In the genomic region with DNA sequence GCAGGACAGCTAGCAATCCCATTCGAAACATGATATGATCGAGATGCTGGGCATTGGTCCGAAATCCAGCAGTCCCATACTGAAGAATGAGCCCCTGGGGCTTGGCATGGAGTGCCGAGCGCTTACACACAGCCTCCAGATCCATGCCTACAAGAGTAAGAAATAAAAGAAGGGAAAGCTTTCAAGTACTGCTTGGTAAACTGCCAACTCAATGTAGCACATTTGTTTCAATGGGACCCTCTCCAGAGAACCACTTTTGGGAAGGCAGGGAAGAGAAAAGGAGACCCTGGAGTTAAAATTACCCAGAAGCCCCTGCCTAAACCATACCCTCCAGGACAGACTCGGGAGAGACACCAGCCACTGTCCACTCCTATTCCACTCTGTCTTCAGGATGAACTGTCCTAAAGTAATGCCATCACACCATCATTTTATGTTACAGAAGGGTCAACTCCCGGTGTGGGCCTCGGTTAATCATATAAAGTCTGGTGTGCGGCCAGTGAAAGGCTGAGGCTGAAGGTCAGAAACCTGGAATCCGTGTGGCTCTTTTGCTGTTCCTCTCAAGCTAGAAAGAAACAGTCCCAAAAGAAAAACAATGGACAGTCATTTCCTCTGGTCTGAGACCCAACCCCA, we compare ENCODE assay signal across 8 mouse cellular contexts. TPM values are rescaled to one million over a fixed set of nuclear protein-coding genes. Genes with fewer than 3 reads are reported as not detected.
DNase-seq lines count a peak whose midpoint lies in the region; ATAC-seq and TF ChIP-seq lines count a peak whose summit lies in the region.

No protein-coding gene starts in this region.

- H3K27me3 ChIP-seq in embryonic facial prominence, embryonic 15.5 days = no peaks in the 10 kb centered on the region
- no peaks in the 10 kb centered on the region for H3K27me3 ChIP-seq in midbrain, embryonic 13.5 days

- H3K4me3 ChIP-seq in gastrocnemius, adult 2 months = peak overlapping the region; percentile 83
- peak overlapping the region; percentile 71 for H3K4me3 ChIP-seq in embryonic facial prominence, embryonic 15.5 days (replicated peaks)
- H3K4me3 ChIP-seq in midbrain, embryonic 13.5 days (replicated peaks) = peak overlapping the region; percentile 77

- H3K36me3 ChIP-seq in embryonic facial prominence, embryonic 15.5 days = peaks cover 39% of the 10 kb centered on the region
- peaks cover 32% of the 10 kb centered on the region for H3K36me3 ChIP-seq in midbrain, embryonic 13.5 days

- H3K9ac ChIP-seq in embryonic facial prominence, embryonic 15.5 days = no peak overlapping the region
- 0 out of 2 replicates have a peak overlapping the region, but pooled peaks have one; percentile 78 for H3K9ac ChIP-seq in midbrain, embryonic 13.5 days (replicated peaks)

- no peak for ATAC-seq in embryonic facial prominence, embryonic 15.5 days (ENCODE audit: insufficient number of reproducible peaks, low FRiP score, low TSS enrichment, low read depth)
- no peak for ATAC-seq in midbrain, embryonic 13.5 days

- no peak overlapping the region for H3K27ac ChIP-seq in gastrocnemius, adult 2 months
- no peak overlapping the region for H3K27ac ChIP-seq in embryonic facial prominence, embryonic 15.5 days (replicated peaks)
- H3K27ac ChIP-seq in midbrain, embryonic 13.5 days = no peak overlapping the region

- TF ChIP-seq CTCF in gastrocnemius, adult 2 months (IDR thresholded peaks at IDR 0.05) = no peak

- no peak for DNase-seq in gastrocnemius, adult 2 months
- no peak for DNase-seq in gastrocnemius, postnatal 10 days
- DNase-seq in kidney, adult 9 months = peak; percentile 60
- no peak for DNase-seq in thymus, postnatal 4 days
- DNase-seq in gastrocnemius, postnatal 25 days = no peak
- DNase-seq in thymus, postnatal 25 days = no peak

- peak overlapping the region; percentile 98 for H3K4me2 ChIP-seq in embryonic facial prominence, embryonic 15.5 days (replicated peaks)
- H3K4me2 ChIP-seq in midbrain, embryonic 13.5 days (replicated peaks) = peak overlapping the region; percentile 99

- 76% methylated on average over 10 of the region's 10 CpGs for WGBS in embryonic facial prominence, embryonic 15.5 days
- WGBS in midbrain, embryonic 13.5 days = 85% methylated on average over 10 of the region's 10 CpGs

- intact Hi-C loops in gastrocnemius, adult 2 months (cut with DNase I) = loop anchor here (5.0 kb wide), 1 partner anchor 103 kb away; the partner anchor contains the start of gene Dop1a

- H3K9me3 ChIP-seq in embryonic facial prominence, embryonic 15.5 days (replicated peaks) = no peaks in the 10 kb centered on the region
- no peaks in the 10 kb centered on the region for H3K9me3 ChIP-seq in midbrain, embryonic 13.5 days

- peaks cover 21% of the 10 kb centered on the region for H3K4me1 ChIP-seq in embryonic facial prominence, embryonic 15.5 days
- H3K4me1 ChIP-seq in midbrain, embryonic 13.5 days (replicated peaks) = peaks cover 19% of the 10 kb centered on the region

RNA-seq across cellular contexts. Expression of gene Pgm3, which starts 1.3 kb away (rescaled TPM):
- total RNA-seq in gastrocnemius, adult 2 months (2021) = 1 to 10 TPM; 3.4 to 5.7 TPM
- total RNA-seq in gastrocnemius, postnatal 10 days (2021) = 1 to 10 TPM; 8.5 to 9.1 TPM
- 34.6 and 35.5 TPM in 2 replicates for polyA plus RNA-seq in embryonic facial prominence, embryonic 15.5 days (2015; fragmentation: Nextera tagmentation; extraction: Ambion mirVana)
- polyA plus RNA-seq in midbrain, embryonic 13.5 days (2015; fragmentation: Nextera tagmentation; extraction: Ambion mirVana) = 39.7 and 40.2 TPM in 2 replicates
- total RNA-seq in gastrocnemius, postnatal 25 days (2021) = 1 to 10 TPM; 4.2 to 5.0 TPM

RNA-seq across cellular contexts. Expression of gene Rwdd2a, which starts 1.4 kb away (rescaled TPM):
- under 1 TPM; 0.22 to 0.36 TPM for total RNA-seq in gastrocnemius, adult 2 months (2021)
- total RNA-seq in gastrocnemius, postnatal 10 days (2021) = under 1 TPM; 0.63 to 0.92 TPM
- 3.1 and 5.0 TPM in 2 replicates for polyA plus RNA-seq in embryonic facial prominence, embryonic 15.5 days (2015; fragmentation: Nextera tagmentation; extraction: Ambion mirVana)
- polyA plus RNA-seq in midbrain, embryonic 13.5 days (2015; fragmentation: Nextera tagmentation; extraction: Ambion mirVana) = 6.8 and 7.1 TPM in 2 replicates
- total RNA-seq in gastrocnemius, postnatal 25 days (2021) = under 1 TPM; 0.26 to 0.27 TPM
